In genomic region chr6:111372626-111373380, GRCm38 (mm10) we compare ENCODE assay signal across 9 mouse cellular contexts.
DNase-seq lines count a peak whose midpoint lies in the region; ATAC-seq and TF ChIP-seq lines count a peak whose summit lies in the region.
"Had no signal": no experiment of that assay in that cellular context is flagged by ENCODE, and none has a peak within 500 bp of the region (broad histone marks: within the 10 kb centered on the region; RNA-seq: fewer than 3 reads in every experiment).

No protein-coding gene starts in this region.

- no peak overlapping the region for H3K9ac ChIP-seq in forebrain, embryonic 15.5 days (replicated peaks)
- H3K9ac ChIP-seq: limb, embryonic 13.5 days had no signal

- ATAC-seq in megakaryocyte, adult 5-6 weeks (ENCODE audit: poor library complexity, severe bottlenecking), result no peak
- ATAC-seq in forebrain, embryonic 15.5 days (replicated peaks), result peak; percentile 93
- ATAC-seq in erythroid progenitor cell, adult 5-6 weeks (replicated peaks; ENCODE audit: low FRiP score, poor library complexity, severe bottlenecking), result no peak

- H3K4me1 ChIP-seq in megakaryocyte, embryonic 14.5 days, result no peaks in the 10 kb centered on the region
- peaks cover 19% of the 10 kb centered on the region for H3K4me1 ChIP-seq in forebrain, embryonic 15.5 days

- no peak for DNase-seq in left cerebral cortex, adult 2 months (ENCODE audit: extremely low spot score in 1 of 2, low spot score in 2 of 2)
- peak; percentile 20 for DNase-seq in right cerebral cortex, postnatal 4 days
- DNase-seq in kidney, postnatal 14 days, result no peak
- DNase-seq in lung, postnatal 25 days (ENCODE audit: low spot score), result no peak

- H3K36me3 ChIP-seq in megakaryocyte, embryonic 14.5 days (replicated peaks; ENCODE audit: low read length), result no peaks in the 10 kb centered on the region
- H3K36me3 ChIP-seq in forebrain, embryonic 15.5 days, result no peaks in the 10 kb centered on the region
- H3K36me3 ChIP-seq: limb, embryonic 13.5 days had no signal

- no peak for TF ChIP-seq CTCF in left cerebral cortex, adult 2 months (IDR thresholded peaks at IDR 0.05)

- peak overlapping the region; percentile 25; the same call in 1 of the 2 replicates for H3K27ac ChIP-seq in forebrain, embryonic 15.5 days (replicated peaks)
- H3K27ac ChIP-seq in left cerebral cortex, adult 2 months, result peak overlapping the region; percentile 73
- H3K27ac ChIP-seq: limb, embryonic 13.5 days had no signal

- no peak overlapping the region for H3K4me2 ChIP-seq in forebrain, embryonic 15.5 days (replicated peaks)
- H3K4me2 ChIP-seq: limb, embryonic 13.5 days had no signal

- WGBS in forebrain, embryonic 15.5 days, result 23% methylated on average over 11 of the region's 11 CpGs

- peak overlapping the region; percentile 16 for H3K4me3 ChIP-seq in megakaryocyte, embryonic 14.5 days (replicated peaks)
- no peak overlapping the region for H3K4me3 ChIP-seq in forebrain, embryonic 15.5 days
- no peak overlapping the region for H3K4me3 ChIP-seq in left cerebral cortex, adult 2 months
- H3K4me3 ChIP-seq: limb, embryonic 13.5 days had no signal

- intact Hi-C loops in left cerebral cortex, adult 2 months (cut with DNase I), result loop anchor here (5.0 kb wide), 1 partner anchor 726 kb away; the partner anchor contains the start of gene Grm7

- H3K9me3 ChIP-seq in megakaryocyte, embryonic 14.5 days, result peaks cover 16% of the 10 kb centered on the region; the same call in 1 of the 2 replicates
- no peaks in the 10 kb centered on the region for H3K9me3 ChIP-seq in forebrain, embryonic 15.5 days
- H3K9me3 ChIP-seq: limb, embryonic 13.5 days had no signal

- H3K27me3 ChIP-seq in megakaryocyte, embryonic 14.5 days (replicated peaks), result no peaks in the 10 kb centered on the region
- no peaks in the 10 kb centered on the region for H3K27me3 ChIP-seq in forebrain, embryonic 15.5 days
- H3K27me3 ChIP-seq: limb, embryonic 13.5 days had no signal
